Mouse (Mus musculus): ENCODE measurements around the gene Hspbap1.

DNA sequence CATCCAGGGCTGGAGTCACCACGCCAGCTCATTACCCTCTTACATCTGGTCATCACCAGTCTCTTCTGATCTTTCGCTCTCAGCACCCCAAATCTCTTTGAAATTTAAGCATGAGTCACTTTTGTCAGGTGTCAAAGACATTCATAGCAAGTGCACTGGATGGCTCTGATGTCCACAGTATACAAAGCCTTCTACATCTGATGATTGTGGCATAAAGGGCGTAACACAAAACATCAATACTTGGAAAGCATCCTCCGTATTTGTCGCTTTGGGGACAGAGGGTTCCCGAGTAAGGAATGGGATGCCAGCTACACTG lies 1.7 kb upstream of the Hspbap1 start:
- no peak for TF ChIP-seq CTCF (IDR thresholded peaks at IDR 0.05; ENCODE audit: extremely low read depth, insufficient read depth, insufficient read length, insufficient replicate concordance)
- no peak for TF ChIP-seq POLR2A (IDR thresholded peaks at IDR 0.05; ENCODE audit: low read depth, low read length)

Data from spleen, adult 2 months (tissue).